Mouse (Mus musculus): Measurements from ENCODE around the gene Mthfsd.

- TF ChIP-seq CTCF (IDR thresholded peaks at IDR 0.05) (no peak), EP300 (IDR thresholded peaks at IDR 0.05) (no peak)
Observed at GRCm38 (mm10) chr8:121074848-121075145, 33.4 kb downstream of the Mthfsd start.
